Mouse (Mus musculus): ENCODE data around the gene Ccdc187.

- TF ChIP-seq CTCF (IDR thresholded peaks at IDR 0.05; ENCODE audit: extremely low read depth, insufficient read depth, low read length) (no peak), POLR2A (IDR thresholded peaks at IDR 0.05; ENCODE audit: extremely low read depth, insufficient read depth, low read length) (no peak)
These were observed 12.3 kb upstream of the Ccdc187 start for GRCm38 (mm10) chr2:26306702-26307101.
